Mouse (Mus musculus) frontal cortex, adult (tissue): ENCODE data around the gene Utrn.
A peak's percentile ranks its signal among the peaks of the same experiment; 100 is the strongest.

Source experiments
- ATAC-seq: cut with Nextera tagmentation; 2 replicates; pipeline ENCODE4 v1.9.2; 2017; ENCODE audit warnings: mild to moderate bottlenecking, moderate library complexity, mixed read lengths; ENCODE audit not compliant: low TSS enrichment

Gene Utrn

DNA sequence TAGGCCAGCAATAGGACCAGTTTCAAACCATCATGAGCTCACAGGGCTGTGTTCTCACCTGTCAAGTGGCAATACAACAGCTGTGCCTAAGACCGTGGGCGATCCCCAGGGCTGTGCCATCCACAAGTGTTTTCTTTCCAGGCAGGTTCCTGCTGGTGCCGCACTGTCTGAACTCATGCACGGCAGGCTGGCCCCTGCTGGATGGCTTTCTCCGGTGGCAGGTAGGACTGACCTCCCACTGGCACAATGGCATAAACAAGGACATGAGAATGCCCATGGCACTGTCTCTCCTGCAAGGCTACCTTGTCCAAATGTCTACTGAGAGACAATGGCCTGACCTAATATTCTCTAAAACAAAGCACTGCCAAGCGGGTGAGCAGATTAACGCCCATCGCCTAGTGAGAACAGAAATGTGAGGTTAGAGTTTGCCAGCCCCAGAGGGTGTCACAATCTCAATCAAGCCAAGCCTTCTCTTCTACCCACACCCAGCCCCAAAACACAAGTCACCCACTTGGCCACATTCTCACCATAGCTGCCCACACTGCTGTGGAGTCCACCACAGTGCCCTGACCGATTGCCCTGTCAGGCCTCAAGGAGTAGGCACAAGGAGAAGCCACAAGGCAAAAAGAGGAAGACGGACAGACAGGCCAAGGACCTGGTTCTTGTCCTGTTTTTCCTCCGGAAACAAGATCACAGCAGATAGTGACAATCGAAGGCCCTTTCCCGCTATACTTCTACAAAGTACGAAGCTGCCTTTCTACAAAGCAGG, 32.9 kb downstream of the Utrn start:
- no peak for ATAC-seq

DNA sequence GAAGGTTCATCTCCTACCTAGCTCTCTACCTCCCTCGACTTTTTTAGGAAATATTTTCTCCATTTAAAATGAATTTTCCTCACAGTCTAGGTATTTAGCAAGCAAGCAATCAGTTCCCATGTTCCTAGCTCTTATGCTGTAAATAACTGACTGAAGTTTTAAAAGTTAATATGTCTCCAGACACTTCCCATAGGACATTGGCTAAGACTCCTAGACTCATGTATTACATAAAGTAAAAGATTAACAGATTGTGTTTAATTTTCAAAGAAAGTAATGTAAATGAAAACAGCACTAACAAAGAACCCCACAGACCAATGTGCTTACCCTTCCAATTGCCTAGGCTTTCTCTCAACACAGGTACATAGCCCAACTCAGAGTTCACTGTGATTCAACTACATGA, 35.0 kb downstream of the Utrn start:
- no peak for ATAC-seq

DNA sequence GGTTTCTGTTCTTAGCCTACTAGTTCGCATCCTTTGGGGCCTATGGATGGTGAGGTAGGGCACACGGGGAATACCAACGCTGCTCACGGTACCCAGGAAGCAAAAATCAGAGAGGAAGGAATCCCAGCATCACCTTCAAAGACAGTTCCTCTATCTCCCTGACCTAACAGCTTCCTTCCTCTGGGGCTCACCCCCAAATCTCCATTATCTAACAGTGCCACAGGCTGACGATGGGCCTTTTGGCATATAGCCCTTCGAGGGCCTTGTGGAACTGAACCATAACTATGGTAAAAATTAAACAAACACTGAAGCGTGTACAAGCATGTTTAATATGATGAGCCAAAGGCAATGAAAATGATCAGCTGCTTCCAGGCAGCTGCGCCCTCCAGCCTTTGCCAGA, 37.0 kb downstream of the Utrn start:
- ATAC-seq = no peak

DNA sequence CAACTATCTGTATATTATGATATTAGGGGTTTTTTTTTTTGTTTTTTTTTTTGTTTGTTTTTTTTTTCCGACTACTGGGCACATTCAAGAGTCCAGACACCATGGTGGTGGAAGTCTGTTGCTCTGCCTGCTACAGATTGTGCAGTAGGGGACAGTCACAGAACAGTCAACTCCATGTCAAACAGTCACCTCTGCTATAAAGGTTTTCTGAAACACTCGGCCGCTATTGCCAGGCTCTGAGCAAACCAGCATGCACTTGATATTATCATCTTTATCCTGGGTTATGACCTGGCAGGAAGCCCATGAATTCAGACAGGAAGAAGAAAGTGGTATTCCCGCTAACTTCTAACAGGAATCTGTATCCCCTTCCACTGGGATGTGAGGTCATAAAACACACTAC, 41.4 kb downstream of the Utrn start:
- ATAC-seq = no peak

DNA sequence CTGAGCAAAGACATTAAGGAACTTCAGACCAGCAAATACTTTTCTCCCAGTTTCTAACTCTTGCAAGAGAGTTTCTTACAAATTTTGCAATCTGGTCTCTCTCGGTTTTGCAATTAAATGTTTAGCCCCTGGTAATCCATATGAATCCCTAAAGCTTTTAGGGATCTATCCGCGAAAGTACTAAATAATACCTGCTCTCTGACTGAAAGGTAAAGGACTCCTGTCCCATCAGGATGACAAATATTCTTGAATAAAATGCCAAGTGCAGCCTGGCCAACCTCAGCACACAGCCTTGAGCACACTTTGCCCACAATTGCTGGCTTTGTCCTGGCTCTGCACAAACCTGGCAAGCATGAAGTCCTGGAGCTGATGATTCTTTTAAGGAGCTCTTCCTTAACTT, 41.9 kb downstream of the Utrn start:
- no peak for ATAC-seq

DNA sequence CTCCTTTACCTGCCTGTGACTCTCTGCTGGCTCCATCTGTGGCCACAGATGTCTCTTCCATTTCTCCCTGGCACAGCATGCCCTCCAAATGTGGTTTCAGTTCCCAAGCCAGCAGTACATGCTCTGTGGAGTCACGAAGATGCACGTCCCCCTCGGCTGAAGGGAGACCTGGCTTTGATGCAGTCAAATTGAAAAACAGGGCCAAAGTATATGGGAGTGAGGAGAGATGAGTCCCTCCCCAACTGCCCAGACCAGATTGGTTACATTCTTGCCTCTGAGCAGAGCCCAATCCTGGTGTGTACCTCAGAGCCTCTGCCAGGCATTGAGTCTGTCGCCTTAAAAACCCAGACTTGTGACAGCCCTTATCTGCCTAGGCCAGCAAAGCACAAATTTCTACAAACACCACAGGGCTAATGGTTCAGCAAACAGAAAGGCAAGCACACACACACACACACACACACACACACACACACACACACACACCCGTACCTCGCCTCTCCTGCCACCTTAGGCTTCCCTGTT, 42.3 kb downstream of the Utrn start:
- peak; percentile 87 for ATAC-seq

DNA sequence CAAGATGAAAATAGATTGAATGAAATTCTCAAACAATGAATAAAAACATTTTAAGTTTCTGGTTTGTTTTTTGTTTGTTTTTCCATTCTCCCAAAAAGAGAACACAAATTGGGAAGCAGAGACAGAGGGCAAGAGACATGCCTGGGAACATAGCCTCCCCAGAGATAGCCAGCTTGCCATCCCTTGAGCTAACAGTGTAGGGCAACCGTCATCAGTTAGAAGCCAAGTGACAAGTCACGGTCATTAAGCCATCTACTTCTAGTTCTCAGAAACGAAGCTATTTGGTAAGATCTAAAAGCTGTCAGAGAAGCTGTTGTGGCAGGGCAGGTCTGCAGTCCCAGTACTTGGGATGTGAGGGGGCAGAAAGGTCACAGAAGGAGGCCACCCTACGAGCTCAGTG, 44.8 kb downstream of the Utrn start:
- no peak for ATAC-seq

DNA sequence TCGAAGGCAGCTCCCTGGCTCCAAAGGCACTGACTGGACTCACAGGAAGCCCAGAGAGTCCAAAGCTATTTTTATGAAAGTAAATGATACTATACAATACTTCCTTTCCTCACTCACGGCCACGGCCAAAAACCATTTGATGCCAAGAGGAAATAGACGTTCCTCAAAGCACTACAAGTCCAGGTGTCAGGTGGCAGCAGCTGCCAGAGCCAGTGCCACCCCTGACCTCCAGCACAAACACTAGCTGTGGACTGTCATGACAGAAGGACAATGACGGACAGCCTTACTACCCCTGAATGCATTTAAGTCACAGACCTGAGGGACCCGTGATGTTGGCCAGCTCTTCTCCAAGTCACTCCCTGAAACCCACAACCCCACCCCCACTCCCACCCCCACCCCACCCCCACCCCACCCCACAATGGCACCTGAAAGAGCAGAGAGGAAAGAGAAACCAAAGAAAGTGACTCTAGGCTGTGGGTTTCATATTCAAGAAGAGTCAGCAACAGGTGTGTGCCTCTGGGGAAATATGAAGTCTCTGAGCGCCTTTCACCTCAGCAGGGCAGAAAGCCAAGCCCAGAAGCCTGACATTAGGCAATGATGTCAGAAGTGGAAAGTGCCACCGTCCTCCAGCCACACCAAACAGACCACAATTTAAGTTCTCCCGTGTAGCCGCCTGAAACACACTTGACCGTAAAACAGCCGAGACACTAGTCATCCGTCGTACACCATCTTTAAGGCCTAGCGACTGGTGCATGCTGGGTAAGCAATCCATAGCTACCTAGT, 45.5 kb downstream of the Utrn start:
- no peak for ATAC-seq

DNA sequence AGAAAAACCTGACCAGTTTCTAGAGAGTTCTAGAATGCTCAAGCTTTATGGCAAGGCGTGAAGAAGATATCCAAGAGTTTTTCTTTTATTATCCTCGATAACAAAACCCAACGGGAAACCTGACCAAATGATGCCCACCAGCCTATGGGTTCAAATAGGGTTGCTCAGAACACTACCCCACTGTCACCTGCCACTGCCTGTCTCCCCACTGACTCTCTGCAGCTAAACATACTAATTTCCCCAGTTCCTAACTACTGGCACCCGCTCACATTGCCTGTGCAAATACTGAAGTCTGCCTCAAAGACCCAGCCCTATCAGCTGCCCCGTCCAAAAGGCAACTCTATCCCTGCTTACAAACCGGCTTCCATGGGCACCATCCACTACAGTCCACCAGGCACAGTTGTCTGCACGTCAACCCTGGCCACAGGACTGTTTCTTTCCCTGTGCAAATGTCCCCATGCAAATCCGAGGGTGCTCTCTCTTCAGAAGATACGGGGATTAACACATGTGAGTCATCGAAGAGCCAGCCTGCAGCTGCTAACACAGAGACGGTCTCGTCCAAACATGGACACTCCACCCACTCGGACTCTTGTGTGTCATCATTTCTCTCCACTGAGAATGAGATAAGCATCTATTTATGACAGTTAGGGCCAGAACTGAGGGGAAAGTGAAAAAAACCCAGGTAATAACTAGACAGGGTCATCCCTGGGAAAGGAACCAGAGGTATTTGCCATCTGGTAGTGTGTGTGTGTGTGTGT, 48.0 kb downstream of the Utrn start:
- ATAC-seq = peak; percentile 98

DNA sequence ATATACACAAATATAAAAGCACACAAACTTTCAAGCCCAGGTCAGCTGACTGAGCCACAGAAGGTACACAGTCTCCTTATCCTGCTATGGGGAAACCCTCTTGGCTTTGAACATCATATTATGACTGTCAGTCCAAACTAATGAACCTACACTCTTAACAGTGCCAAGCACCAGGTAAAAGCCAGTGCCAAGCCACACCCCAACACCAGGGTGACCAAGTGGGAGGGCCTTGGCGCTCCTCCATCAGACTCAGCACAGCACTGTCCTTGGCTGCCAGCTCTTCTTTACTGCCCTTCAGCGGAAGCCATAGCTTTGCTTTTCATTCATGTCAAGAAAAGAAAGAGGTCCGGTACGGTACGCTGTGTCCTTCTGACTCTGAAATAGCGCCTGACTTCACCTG, 51.8 kb downstream of the Utrn start:
- ATAC-seq = no peak

DNA sequence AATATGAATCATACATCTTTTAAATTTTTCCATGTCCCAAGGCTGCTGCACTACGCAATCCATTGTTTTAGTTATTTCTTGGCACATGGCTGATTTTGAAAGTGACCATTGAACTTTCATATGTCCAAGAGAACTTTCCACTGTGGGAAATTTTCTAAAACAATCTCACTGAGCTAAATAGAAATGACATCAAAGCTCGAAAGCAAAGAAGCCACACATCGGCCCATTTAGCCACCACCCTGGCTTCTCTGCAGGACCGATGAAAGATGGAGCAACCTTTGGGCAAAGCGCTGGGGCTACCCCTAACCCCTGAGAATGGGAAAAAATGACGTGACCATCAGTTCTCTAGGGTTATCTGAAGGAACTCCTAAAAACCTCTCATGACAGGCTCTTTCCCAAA, 52.6 kb downstream of the Utrn start:
- no peak for ATAC-seq

DNA sequence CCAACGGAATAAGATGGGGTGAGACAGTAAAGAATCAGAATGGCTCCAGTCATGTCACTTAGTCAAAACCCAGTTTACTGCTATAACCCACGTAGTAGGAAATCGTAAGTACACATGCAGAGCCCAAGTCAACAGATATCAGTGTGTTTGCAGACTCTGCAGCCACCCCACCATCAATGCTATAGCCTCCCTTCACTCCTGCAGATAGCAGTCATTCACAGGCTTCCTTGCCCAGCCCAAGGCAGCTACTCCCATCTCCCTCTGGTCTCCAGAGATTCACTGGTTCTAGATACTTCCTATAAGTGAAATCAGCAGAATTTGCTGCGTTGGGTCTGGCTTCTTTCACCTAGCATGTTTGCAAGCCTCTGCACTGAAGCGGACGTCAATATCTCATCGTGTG, 54.8 kb downstream of the Utrn start:
- ATAC-seq = no peak

DNA sequence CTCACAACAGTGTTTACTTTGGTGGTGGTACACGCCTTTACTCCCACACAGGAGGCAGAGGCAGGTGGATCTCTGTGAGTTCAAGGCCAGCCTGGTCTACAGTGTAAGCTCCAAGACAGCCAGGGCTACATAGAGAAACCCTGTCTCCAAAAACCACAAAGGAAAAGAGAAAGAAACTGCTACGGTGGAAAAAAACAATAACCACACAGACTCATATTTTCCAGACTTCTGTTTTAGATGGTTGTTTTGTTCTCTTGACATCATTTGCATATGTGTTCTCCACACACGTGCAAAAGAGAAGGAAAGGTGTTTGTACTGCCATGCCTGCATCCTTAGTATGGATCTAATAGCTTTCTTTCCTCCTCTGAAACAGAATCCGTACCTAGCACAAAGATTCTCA, 55.3 kb downstream of the Utrn start:
- ATAC-seq = no peak

DNA sequence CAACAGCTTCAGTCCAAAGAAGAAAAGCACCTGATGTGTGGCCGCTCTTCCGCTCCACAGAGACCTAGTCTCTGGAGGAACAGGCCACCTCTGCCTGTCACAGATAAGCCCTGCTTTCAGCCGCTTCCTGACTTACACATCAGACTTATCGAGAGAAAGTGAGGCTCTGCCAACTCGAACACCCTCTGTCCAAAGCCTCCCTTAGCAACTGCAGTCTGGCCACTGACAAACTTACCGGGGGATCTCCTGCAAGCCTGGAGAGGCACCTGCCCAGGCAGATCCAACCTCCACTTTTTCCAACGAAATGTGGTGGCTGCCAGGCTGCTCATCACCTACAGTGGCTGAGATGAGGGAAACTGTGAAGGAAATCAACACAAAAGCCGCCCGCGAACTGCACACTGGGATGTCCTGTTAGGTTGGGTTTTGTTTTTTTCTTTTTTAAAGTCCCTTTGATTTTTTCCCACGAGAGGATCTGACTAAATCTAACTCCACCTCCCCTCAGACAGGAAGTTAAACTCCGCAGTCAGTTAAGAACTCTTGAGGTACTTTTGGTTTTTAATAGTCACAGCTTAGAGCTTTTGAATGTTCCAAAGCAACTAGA, 55.9 kb downstream of the Utrn start:
- 0 out of 2 replicates have a peak, but pooled peaks have one; percentile 22 for ATAC-seq

DNA sequence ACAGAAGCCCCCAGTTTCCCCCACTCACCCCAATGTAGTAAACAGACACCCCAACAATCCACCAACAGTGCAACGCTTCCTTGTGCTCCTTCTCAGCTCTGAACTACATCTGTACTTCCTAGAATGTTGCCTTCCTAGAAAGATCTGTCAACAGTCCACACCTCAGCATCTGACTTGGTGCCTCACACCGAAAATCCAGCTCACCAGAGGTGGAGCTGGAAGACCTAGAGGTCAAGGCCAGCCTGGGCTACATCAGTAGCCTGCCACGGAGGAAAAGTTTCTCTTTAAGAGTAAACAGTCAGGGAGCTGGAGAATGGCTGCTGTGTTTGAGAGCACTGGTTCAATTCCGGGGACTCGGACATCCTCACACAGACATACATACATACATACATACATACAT, 56.5 kb downstream of the Utrn start:
- ATAC-seq = no peak

DNA sequence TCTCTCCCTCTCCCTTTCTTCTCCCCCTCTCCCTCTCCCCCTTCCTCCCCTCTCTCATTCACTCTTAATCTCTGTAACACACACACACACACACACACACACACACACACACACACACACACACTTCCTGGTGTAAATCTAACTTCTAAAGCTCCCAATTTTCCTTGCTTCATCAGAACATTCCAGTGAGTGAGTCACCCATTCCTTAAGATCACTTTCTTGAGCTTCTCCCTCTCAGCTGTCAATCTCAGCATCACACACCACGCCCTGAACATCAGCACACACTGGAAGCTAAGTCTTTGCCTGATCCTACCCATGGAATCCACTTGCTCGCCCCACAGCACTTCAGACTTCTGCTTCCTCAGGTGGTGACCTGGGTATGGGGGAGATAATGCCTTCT, 58.3 kb downstream of the Utrn start:
- ATAC-seq = no peak

DNA sequence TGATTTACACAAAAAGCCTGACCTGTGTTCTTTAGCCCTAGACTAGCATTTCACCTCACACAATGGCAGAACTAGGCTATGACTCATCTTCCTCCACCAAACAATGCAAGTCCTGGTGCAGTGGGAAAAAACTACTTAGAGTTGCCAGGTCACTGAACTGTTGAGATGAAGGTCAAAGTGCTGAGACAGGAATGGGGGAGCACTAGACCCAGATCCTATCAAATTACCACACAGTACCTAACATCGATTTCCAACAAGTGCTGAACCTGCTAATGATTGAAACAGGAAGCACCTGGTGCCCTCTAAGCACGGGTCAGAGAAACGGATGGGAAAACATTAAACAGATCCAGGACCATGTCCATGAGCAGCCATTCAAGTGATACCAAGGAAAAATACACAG, 59.5 kb downstream of the Utrn start:
- no peak for ATAC-seq

DNA sequence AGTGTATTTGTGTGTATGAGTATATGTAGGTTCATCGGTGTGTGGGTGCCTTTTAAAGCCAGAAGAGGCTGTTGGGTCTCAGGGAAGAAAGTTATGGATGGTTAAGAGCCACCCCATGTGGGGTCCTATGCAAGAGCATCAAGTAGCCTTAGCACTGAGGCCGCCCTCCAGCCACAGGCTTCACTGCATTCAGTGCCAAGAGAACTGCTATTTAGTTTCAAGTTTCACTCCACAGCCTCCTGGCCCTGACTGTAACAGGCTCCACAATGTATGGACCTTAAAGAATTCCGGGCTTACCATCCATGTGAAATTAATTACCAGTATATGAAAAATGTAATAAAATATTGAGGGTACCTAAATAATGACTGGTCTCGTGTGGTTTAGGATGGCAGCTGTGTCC, 60.7 kb downstream of the Utrn start:
- ATAC-seq = no peak

DNA sequence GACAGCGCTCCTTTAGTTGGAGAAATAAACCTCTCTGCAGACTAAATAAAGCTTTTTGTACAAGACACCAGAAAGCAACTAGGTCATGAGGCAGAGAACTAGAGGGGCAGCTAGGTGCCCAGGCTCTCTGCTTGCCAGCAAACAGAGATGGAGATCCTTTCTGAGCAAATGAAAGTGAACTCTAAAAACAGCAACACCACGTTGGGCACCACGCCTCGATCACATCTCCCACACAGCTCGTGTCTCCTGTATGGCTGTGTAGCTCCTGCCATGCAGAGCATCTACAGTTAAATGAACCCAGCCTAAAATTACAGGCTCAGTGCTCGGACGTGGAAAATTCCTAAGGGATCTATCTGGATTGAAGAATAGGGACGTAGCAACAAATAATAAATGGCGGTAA, 61.5 kb downstream of the Utrn start:
- peak; percentile 96 for ATAC-seq

DNA sequence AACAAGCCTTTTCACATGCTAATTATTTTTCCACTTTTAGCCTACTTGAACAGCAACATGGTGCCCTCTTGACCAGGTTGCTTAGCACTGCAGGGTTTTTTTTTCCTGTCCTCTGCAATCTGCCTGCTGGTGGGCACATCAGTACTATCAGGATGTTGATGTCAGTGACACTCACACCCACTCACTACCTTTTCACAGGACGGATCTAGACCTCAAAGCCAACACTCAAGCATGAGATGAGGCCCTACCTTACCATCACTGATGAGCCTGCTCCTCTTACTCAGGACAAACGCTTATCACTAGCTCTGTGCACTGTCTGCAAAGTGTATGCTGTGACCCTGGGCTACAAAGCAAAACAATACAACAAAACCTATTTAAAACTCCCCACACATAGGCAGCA, 63.3 kb downstream of the Utrn start:
- ATAC-seq = no peak

DNA sequence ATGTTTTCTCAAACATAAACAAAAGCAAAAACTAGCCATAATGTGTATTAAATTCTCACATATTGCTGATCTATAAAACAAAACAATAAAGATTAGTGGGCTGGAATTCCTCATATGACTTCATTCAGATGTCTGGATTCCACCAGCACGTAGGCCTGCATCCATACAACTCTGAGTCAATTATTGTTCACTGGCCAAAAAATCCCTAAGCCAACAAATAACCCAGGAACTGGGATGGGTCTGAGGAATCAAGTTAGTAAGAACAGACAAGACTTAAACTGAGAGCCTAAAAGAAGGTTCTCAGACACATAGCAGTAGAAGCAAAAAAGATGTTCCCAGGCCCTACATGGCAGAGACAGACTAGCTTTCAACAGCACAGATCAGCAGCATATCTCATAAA, 65.2 kb downstream of the Utrn start:
- ATAC-seq = no peak

DNA sequence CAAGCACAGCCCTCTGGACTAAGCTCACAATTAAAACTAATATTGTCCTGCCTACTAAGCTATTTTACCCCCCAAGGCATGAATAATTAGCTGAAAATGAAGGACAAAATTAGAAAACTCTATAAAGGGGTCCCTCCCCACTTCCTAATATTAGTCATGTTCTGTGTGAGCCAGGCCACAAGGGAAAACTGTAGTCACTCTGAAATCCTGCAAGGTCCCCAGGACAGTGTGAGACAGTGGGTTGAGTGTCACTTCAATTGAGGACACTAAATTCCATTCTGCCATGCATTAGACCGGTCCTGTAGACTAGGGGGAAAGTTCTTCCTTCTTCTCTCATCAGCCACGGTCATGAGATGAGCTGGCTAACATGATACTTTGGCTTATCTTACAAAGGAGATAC, 69.7 kb downstream of the Utrn start:
- no peak for ATAC-seq
